Mouse (Mus musculus) spleen, adult 18-20 months (tissue): ENCODE results near the gene Gtf2b.

ENCODE experiments used
- DNase-seq, 2 experiments: peaks; one replicate each; pipeline ENCODE4 v3.0.0; 2022; ENCODE audit warnings: mixed read lengths in 2 of 2

Gene Gtf2b

DNA sequence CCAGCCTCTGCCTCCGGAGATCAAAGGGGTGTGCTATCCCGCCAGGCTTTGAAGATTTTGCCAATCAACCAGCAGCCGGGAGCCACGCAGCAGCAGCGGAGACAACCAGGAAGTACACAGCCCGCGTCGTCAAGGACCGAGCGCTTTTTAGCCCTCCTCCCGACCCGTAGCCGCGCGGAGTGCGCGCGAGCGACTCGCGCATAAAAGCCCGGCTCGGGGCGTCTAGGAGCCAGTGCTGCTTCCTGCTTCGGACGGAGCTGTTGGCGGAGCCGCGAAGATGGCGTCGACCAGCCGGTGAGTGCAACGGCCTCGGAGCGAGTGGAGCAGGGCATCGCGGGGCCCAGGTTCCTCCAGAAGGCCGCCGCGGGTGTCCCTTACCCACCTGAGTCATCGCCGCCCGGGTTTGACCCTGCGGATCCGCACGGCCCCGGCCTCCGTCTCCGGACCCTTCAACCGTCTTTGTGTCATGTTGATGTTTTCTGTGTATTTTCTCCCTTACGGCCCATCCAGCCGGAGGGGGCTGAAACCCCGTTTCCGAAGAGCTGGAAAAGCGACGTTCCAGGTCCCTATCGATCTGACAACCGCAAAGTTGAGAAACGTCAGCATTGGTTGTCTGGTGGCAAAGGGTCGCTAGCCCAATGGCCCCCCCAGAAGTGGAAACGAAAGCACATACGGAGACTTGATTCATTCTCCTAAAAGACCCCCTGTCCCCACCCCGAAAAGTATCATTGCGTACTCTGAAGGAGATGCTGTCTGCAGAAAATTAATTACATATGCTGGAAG lies at the start of gene Gtf2b:
TSS of gene Gtf2b (plus strand) at position 51 of the 783 bp plus-strand sequence.
- peak; percentile 87 to 90 for DNase-seq

DNA sequence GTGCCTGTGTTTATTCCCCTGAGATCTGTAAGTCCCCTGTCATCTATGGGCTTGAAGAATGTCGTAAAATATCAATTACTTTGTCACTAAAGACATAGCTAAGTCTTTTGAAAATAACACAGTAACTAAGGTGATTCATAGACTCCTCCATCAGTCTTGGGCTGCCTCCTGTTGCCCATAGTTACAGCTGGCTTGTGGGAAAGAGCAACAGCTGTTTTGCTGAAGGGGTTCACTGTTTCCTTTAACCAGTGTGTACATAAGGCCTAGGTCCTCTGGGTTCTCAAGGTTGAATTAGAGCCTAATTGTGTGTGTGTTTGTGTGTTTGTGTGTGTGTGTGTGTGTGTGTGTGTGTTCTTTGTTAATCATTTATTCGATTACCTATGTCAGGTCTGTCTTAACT lies 39.4 kb upstream of the Gtf2b start:
- no peak for DNase-seq

DNA sequence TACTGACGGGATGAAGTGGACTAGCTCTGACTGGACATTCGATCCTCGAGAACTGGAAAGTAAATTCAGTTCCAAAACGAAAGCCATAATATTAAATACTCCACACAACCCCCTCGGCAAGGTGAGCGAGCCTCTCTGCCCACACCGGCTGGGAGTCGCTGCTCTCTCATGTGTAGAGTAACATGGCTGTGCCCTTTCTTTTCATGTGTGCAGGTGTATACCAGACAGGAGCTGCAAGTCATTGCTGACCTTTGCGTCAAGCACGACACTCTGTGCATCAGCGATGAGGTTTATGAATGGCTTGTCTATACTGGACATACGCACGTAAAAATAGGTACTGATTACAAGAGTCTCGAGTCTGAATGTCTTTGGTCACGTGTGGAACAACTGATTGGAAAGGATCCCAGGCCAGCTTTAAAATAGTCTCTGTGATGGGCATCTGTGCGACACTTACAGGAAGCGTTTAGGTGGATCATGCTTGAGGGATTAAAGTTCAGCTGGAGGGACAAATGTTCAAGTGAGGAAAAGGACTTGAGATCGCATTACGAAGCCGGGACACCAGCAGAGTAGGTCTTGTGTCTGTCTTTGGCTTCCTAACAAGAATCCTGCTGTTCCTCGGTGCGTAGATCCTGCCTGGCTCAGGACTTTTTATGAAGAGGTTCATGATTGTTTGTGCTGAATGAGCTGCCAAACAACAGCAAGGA lies 38.7 kb upstream of the Gtf2b start:
- DNase-seq = no peak

DNA sequence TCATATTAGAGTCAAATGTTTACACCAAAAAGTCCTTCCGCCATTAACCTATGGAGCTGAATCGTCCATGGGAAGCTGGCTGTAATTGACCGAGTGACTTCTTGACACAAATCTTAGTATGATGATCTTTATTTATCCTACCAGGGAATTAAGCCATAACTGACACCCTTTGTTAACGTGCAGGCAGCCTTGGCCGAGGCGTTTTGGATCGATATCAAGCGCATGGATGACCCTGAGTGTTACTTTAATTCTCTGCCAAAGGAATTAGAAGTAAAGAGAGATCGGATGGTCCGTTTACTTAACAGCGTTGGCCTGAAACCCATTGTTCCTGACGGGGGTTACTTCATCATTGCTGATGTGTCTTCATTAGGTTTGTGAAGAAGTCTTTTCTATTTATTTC lies 30.6 kb upstream of the Gtf2b start:
- no peak for DNase-seq

DNA sequence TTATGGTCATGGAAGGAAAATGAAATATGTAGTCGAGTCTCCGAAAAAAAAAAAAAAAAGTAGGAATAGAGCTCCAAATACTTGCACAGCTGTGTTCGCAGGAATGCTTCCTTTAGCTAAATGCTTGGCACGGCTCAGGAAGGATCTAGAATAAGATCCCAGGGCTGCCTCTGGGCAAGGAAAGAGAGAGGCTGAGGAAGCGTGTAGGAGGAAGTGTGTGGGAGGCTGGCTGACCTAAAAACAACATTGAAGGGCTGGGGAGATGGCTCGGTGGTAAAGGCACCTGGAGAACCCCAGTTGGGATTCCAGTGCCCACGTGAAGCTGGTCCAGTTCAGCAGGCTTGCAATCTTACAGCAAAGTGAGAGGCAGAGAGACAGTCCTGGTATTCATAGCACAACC lies 23.9 kb upstream of the Gtf2b start:
- DNase-seq = no peak

DNA sequence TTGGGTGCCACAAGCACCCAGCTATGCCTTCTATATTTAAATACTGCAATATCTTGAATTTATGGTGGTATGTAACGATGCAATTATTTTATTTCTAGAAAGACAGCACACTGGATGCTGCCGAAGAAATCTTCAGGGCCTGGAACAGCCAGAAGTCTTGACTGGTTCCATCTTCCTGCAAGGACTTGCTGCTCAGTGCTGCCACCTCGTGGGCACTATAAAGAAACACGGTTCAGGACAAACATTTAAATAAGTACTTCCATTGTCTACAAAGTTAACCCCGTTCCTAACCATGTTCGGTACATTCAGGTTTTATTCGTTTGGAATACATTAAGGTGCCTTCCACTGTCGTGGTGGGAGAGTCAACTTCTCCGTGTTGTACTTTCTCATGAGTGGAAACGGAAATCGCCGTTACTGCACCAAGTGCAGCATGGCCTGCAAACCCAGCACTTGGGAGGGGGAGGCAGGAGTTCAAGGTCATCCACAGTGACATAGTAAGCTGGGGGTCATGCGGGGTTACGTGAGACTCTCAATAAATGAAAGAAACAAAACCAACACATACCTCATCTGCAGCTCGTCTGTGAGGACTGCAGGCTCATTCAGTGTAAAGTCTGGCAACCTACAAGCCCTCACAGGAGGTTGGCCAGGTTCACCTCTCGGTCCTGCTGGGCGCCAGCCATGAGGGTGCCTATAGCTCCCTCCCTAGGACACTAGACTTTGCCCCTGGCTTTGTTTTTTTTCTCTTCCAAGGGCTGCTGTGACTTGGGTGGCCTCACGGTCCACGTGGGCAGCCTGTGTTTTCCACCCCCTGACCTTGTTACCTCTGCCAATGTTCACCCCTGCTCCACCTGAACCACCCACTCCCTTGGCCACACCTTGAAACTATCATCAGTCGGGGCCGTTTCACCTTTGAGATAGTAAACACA lies 20.6 kb upstream of the Gtf2b start:
- DNase-seq = peak in 1 of 2 experiments; percentile 43

GRCm38 (mm10) chr3:142745076-142745475 lies 19.8 kb upstream of the Gtf2b start:
- no peak for DNase-seq

DNA sequence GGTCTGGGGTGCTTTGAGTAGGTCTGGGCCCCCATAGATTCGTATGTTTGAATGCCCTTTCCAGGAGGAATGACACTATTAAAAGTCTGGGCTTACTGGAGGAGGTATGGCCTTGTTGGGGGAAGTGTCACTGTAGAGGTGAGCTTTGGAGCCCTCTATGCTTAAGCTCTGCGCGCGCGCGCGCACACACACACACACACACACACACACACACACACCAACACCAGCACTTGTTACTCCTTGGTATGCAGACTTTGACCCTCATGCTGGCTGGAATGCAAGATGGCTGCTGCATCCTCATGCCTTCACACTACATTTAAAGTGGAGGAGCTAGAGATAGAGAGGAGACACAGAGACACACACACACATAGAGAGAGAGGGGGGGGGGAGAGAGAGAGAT lies 17.2 kb upstream of the Gtf2b start:
- DNase-seq = no peak

GRCm38 (mm10) chr3:142749131-142749530 lies 15.7 kb upstream of the Gtf2b start:
- no peak for DNase-seq

- DNase-seq = no peak
Measured at GRCm38 (mm10) chr3:142755132-142755867, 9.5 kb upstream of the Gtf2b start.

GRCm38 (mm10) chr3:142757841-142758240 lies 7.0 kb upstream of the Gtf2b start:
- DNase-seq = no peak

DNA sequence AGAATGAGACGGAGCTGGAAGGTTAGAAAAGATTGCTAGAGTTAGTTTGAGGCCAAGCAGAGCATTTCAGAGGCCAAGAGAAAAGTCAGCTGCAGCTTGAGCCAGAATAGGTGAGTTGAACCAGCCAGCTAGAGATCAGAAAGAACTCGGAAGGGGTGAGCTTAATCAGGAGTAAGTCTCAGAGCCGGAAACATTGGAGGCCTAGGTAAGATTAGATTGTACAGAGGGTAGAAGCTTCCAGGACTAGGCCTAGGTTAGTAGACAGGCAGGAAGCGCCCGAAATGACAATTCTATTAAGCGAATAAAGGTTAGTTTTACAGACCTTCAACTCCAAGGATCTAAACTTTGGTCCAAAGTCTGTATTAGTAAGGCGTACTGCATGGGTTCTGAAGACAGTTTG lies 6.3 kb upstream of the Gtf2b start:
- DNase-seq = no peak

GRCm38 (mm10) chr3:142760356-142760755 lies 4.5 kb upstream of the Gtf2b start:
- no peak for DNase-seq

GRCm38 (mm10) chr3:142765778-142766165 lies 927 bp downstream of the Gtf2b start:
- no peak for DNase-seq

DNA sequence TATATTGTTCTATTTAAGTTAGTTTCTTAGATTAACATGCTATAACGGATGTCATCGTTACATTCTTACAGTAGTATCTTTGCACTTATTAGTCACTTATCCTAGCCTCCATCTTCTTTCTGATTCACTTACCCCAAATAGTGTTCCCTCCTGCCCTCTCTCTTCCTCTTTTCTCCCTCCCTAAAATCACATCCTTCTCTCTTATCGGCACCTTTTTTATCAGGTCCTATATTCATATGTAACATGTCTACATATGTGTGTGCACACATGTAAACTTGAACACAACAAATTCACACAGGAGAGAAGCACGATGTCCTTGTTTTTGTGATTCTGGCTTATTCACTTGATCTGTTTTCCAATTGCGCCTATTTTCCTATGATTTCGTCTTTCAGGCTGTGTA lies 3.7 kb downstream of the Gtf2b start:
- no peak for DNase-seq

- DNase-seq = no peak
Measured at GRCm38 (mm10) chr3:142770518-142770917, 5.7 kb downstream of the Gtf2b start.

DNA sequence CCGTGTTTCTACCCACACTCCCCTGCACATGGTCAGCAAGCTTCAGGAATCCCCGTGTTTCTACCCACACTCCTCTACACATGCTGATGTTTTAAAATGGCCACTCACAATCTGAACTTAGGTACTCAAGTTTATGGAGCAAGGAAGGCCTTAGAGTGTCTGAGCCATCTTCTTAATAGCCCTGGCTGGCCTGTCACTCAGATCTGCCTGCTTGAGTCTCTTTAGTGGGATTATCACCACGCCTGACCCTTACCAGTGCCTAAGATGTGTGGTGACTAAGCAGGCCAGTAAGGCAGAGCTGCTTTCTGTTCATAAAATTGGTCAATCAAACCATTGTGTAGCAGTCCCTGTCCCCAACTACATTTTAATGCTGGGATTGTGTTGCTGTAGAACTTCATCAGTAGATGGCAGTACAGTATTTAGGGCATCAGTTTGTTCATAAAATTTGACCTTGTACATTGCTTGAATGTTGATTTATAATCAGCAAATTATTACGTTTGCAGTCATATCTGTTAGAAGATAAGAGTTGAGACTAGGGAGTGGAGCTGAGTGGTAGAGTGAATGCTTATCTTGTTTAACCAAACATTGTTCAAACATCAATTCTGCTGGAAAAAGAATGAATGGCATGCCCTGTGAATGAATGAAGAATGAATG lies 8.8 kb downstream of the Gtf2b start:
- DNase-seq = no peak

GRCm38 (mm10) chr3:142777227-142777626 lies 12.4 kb downstream of the Gtf2b start:
- DNase-seq = no peak

GRCm38 (mm10) chr3:142786423-142787072 lies 21.7 kb downstream of the Gtf2b start:
- DNase-seq = no peak

- no peak for DNase-seq
Measured at GRCm38 (mm10) chr3:142795587-142795986, 30.7 kb downstream of the Gtf2b start.

GRCm38 (mm10) chr3:142811582-142811981 lies 46.7 kb downstream of the Gtf2b start:
- no peak for DNase-seq
